Mouse (Mus musculus) midbrain, embryonic 11.5 days (tissue): ENCODE measurements at regions not wholly inside any gene's neighbourhood (a gene's known extent, or its start where the extent isn't known, plus 50 kb on each side); places are given as distances from the start of the nearest gene placed in this dataset.

Experiments used
- ATAC-seq: fragments of 200-750 bp; cut with Nextera tagmentation; 2 replicates; pipeline ENCODE4 v1.8.0; 2017; ENCODE audit warnings: moderate TSS enrichment, moderate library complexity; ENCODE audit not compliant: low FRiP score
- DNase-seq: peaks from one replicate; pipeline ENCODE4 v3.0.0; 2015; ENCODE audit warnings: low spot score; ENCODE audit errors: missing footprints
- H3K27ac ChIP-seq: fragments of 300-500 bp; sonication (generic); 2 replicates; pipeline ENCODE4 v1.5.1; 2014; ENCODE audit warnings: low read depth, low read length
- H3K27me3 ChIP-seq: fragments of 300-500 bp; sonication (generic); 2 replicates; pipeline ENCODE4 v1.6.1; 2014; ENCODE audit warnings: mild to moderate bottlenecking, low read length, moderate library complexity, mixed read lengths; ENCODE audit not compliant: control insufficient read depth, insufficient read depth
- H3K36me3 ChIP-seq: fragments of 300-500 bp; sonication (generic); 2 replicates; pipeline ENCODE4 v1.6.1; 2014; ENCODE audit warnings: mild to moderate bottlenecking, low read length, moderate library complexity, mixed read lengths; ENCODE audit not compliant: control insufficient read depth, insufficient read depth
- H3K4me1 ChIP-seq: fragments of 300-500 bp; sonication (generic); 2 replicates; pipeline ENCODE4 v1.6.1; 2014; ENCODE audit warnings: low read length; ENCODE audit not compliant: control insufficient read depth, insufficient read depth
- H3K4me2 ChIP-seq: fragments of 300-500 bp; sonication (generic); 2 replicates; pipeline ENCODE4 v1.6.1; 2014; ENCODE audit warnings: mild to moderate bottlenecking, moderate library complexity
- H3K4me3 ChIP-seq: fragments of 300-500 bp; sonication (generic); 2 replicates; pipeline ENCODE4 v1.5.1; 2014; ENCODE audit warnings: low read depth, low read length
- H3K9ac ChIP-seq: fragments of 300-500 bp; sonication (generic); 2 replicates; pipeline ENCODE4 v1.6.1; 2014; ENCODE audit warnings: low read length
- H3K9me3 ChIP-seq: fragments of 300-500 bp; sonication (generic); 2 replicates; pipeline ENCODE4 v1.6.1; 2016; ENCODE audit warnings: low read length; ENCODE audit not compliant: control insufficient read depth
- WGBS: fragments of 180-500 bp; shearing (Covaris S2); extraction: QIAGEN DNeasy Blood & Tissue Kit; methylation state at CpG from one replicate; pipeline ENCODE4 v1.1.7; 2014; 5-methylcytosine and 5-hydroxymethylcytosine counted together

DNA sequence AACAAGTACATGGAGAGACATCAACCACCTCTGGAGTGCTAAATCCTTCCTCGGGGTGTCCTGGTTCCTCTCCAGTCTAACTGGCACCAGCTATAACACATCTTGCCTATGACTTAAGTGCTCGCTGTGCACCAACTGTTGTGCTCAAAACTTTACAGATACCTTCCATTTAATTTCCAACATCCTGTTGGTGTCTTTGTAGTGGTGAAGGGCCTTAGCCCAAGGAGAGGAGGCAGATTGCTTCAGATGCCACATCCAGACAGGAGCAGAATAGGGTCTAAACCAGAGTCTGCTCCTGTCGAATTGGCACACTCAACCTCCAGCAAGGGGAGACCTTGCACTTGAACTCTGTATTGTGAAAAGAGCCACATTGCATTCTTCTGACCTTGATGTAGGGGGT, 121.2 kb upstream of the Eef2kmt start:
- no peak overlapping the region for H3K4me3 ChIP-seq
- no peaks in the 10 kb centered on the region for H3K4me1 ChIP-seq
- no peak overlapping the region for H3K27ac ChIP-seq
- H3K36me3 ChIP-seq, result no peaks in the 10 kb centered on the region
- H3K9me3 ChIP-seq, result no peaks in the 10 kb centered on the region
- no peak overlapping the region for H3K4me2 ChIP-seq
- H3K9ac ChIP-seq, result no peak overlapping the region
- H3K27me3 ChIP-seq, result no peaks in the 10 kb centered on the region
- WGBS, result 85% methylated on average over 3 of the region's 3 CpGs
- ATAC-seq, result no peak
- DNase-seq, result peak; percentile 73

DNA sequence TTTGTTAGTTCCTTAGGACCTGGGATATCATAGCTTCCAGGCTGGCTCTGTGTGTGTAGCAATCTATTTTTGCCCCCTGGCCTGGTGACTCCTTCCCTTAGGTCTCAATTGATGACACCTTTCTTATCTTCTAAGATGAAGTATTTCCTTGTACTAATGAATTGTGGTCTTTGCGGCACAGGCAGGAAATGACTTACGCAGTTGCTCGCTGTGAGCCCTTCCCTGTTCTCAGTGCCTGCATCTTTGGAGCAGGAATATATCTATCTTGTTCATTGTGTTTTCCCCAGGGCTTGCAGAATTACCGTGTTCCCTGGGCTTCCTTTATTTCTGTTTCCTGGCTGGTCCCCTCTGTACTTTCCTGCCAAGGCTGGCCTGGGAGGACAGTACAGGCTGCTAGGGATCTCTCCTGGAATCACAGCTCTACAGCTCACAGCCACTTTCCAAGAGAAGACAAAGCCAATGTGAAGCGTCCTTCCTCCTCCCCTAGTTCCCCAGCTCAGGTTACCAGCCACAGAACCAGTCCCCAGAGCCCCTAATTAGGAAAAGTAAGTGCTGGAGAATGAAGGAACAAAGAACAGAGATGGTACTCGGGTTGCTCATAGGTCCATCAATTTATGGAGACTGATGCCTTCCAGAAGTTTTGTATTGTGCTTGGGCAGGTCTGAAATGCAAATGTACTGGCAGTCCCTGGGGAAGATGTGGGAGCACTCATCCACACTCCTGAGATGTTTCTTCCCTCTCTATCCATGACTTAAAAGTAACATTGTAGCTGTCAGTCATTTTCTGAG, 119.2 kb upstream of the Eef2kmt start:
- Histone ChIP-seq H3K27me3 (no peaks in the 10 kb centered on the region), H3K27ac (no peak overlapping the region), H3K4me3 (no peak overlapping the region), H3K36me3 (no peaks in the 10 kb centered on the region), H3K9ac (no peak overlapping the region), H3K4me1 (no peaks in the 10 kb centered on the region), H3K4me2 (no peak overlapping the region), H3K9me3 (no peaks in the 10 kb centered on the region)
- 68% methylated on average over 6 of the region's 6 CpGs for WGBS
- ATAC-seq (no peak), DNase-seq (peak; percentile 71)

DNA sequence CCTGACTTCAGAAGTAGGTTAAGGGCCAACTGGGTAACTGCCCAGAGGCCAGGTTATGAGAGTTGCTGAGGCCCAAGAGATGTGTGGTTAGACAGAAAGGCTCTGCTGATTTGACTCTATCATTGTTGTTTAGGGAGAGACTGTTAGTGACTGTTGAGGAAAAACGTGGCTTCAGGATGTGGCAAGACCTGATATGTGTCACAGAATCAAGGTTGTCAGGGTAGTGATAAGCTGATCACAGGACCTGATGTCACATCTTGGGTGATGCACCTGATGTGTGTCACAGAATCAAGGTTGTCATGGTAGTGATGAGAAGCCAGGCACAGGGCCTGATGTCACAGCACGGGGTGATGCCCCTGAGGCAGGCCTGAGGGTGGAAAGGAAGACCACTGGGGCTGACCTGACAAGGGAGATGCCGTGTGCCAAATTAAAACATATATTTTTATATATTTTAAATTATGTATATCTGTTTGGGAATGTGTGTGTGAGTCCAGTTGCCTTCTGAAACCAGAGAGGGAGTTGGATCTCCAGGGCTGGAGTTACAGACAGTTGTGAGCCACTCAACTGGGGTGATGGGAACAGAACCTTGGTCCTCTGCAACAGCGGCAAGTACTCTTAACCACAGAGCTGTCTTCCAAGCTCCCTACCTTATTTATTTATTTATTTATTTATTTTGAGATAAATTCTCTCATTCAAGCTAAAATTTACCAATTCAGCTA, 115.6 kb upstream of the Eef2kmt start:
- Histone ChIP-seq H3K36me3 (no peaks in the 10 kb centered on the region), H3K4me1 (no peaks in the 10 kb centered on the region), H3K4me2 (no peak overlapping the region), H3K9ac (no peak overlapping the region), H3K27ac (no peak overlapping the region), H3K4me3 (no peak overlapping the region), H3K27me3 (no peaks in the 10 kb centered on the region), H3K9me3 (no peaks in the 10 kb centered on the region)
- no peak for ATAC-seq
- WGBS, result 74% methylated on average over 4 of the region's 4 CpGs
- peak; percentile 64 for DNase-seq

DNA sequence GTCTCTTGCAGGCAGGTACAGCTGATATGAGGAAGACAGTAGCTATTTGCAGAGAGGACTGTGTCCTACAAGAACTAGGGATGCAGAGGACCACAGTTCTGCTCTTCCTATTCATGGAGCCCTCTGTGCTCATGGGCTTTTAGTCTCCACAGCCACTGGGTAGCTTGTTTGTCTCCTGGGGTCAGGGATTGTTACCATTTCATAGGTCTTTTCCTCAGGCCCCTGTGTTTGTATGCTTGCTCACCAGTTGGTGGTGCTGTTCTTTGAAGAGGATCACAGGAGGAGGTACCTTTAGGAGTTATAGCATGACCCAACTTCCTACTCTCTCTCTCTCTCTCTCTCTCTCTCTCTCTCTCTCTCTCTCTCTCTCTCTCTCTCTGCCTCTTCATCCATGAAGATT, 114.7 kb upstream of the Eef2kmt start:
- H3K4me3 ChIP-seq, result no peak overlapping the region
- no peaks in the 10 kb centered on the region for H3K36me3 ChIP-seq
- H3K9ac ChIP-seq, result no peak overlapping the region
- H3K9me3 ChIP-seq, result no peaks in the 10 kb centered on the region
- H3K4me1 ChIP-seq, result no peaks in the 10 kb centered on the region
- H3K4me2 ChIP-seq, result no peak overlapping the region
- DNase-seq (peak; percentile 72), ATAC-seq (no peak)
- H3K27me3 ChIP-seq, result no peaks in the 10 kb centered on the region
- H3K27ac ChIP-seq, result no peak overlapping the region

DNA sequence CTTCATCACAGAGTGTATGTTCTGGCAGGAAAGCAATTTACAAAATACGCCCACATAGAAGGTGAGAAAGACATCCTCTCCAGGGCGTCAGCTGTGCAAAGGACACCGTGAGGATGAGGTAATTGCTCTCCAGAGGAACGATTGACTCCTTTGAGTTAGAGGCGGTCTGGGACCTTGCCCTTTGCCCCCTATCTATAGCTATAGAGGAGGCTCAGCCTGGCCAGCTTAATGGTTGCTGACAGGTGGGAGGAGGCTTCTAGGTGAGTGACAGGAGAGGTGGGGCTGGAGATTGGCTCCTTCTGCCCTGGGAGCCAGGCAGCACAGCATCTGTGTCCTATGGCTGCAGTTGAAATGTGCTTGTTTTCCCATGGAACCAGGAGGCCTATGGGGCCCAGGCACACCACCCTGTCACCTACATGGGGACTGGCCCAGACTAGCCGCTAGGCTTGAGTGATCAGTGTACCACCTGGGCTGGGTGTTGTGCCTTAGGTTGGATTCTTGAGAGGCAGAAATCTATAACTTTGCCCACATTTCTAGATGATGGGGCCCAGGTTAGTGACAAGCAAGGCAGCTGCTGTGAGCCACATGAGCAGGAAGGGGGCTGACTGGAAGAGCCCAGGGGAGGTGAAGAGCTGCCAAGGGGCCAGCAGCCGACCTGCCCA, 113.2 kb upstream of the Eef2kmt start:
- peak; percentile 52; the same call in 1 of the 2 replicates for ATAC-seq
- peak; percentile 88 for DNase-seq
- Histone ChIP-seq H3K9ac (no peak overlapping the region), H3K4me3 (no peak overlapping the region), H3K27me3 (no peaks in the 10 kb centered on the region), H3K4me1 (no peaks in the 10 kb centered on the region), H3K4me2 (no peak overlapping the region), H3K36me3 (no peaks in the 10 kb centered on the region), H3K27ac (no peak overlapping the region), H3K9me3 (no peaks in the 10 kb centered on the region)
- WGBS, result 18% methylated on average over 7 of the region's 7 CpGs

DNA sequence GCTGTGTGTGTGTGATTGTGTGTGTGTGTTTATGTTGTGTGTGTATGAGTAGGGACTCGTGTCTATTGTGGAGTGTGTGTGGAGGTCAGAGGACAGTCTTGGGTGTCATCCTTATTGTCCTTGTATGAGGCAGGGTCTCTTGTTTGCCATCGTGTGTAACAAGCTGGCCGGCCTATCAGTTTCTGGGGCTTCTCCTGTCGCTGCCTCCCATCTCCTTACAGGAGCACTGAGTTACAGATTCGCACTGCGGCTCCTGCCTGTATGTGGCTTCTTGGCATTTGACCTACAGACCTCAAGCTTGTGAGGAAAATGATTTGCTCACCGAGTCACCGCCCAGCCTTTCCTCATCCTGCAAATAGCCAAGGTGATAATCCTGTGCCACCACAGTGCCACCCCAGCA, 112.6 kb upstream of the Eef2kmt start:
- 63% methylated on average over 8 of the region's 8 CpGs for WGBS
- Histone ChIP-seq H3K9me3 (no peaks in the 10 kb centered on the region), H3K27ac (no peak overlapping the region), H3K9ac (no peak overlapping the region), H3K36me3 (no peaks in the 10 kb centered on the region), H3K4me1 (no peaks in the 10 kb centered on the region), H3K4me3 (no peak overlapping the region), H3K27me3 (no peaks in the 10 kb centered on the region), H3K4me2 (no peak overlapping the region)
- ATAC-seq (no peak), DNase-seq (peak; percentile 64)

DNA sequence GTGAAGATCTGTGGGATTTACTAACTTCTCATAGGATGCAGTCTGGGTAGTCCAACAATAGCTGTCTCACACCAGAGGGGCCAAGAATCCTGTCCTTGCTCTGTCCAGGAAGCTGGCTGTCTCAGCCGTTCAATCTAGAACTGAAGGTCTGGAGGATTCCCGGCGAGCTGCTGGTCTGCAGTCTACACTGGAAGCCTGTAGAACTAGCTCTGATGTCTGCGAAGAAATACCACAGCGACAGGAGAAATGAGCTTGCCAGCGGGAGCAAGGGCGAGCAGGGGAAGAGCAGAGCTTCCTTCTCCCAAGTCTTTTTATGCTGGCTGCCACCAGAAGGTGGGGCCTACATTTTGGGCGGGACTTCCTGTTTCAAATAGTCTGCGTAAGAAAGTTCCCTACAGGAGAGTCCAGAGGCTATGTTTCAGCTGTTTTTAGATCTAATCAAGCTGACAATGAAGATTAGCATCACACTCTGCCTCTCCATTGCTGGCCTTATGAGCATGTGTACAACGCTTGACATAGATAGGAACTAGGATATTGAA, 111.9 kb upstream of the Eef2kmt start:
- Histone ChIP-seq H3K27me3 (no peaks in the 10 kb centered on the region), H3K9me3 (no peaks in the 10 kb centered on the region), H3K9ac (no peak overlapping the region), H3K27ac (no peak overlapping the region), H3K4me3 (no peak overlapping the region), H3K4me2 (no peak overlapping the region), H3K36me3 (no peaks in the 10 kb centered on the region), H3K4me1 (no peaks in the 10 kb centered on the region)
- DNase-seq (no peak), ATAC-seq (no peak)
- 84% methylated on average over 10 of the region's 10 CpGs for WGBS

DNA sequence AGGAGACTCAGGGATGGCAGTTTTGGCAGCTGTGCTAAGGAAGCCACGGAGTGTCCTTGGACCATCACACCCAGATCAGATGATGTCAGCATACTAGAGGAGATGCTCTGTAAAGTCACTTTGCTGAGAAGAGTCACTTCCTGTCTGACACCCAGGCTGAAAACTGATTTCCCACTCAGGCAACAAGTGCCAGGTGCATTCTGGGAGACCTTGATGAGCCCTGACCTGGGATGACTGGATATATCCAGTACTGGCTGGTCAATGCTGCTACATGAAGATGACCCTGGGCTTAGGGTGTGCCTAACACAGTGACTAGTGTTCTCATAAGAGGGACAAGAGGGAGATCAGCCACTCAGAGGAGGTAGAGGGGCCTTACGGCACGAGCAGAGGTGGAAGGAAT, 110.2 kb upstream of the Eef2kmt start:
- Histone ChIP-seq H3K4me2 (no peak overlapping the region), H3K9me3 (no peaks in the 10 kb centered on the region), H3K9ac (no peak overlapping the region), H3K27ac (no peak overlapping the region), H3K36me3 (no peaks in the 10 kb centered on the region), H3K27me3 (no peaks in the 10 kb centered on the region), H3K4me3 (no peak overlapping the region), H3K4me1 (no peaks in the 10 kb centered on the region)
- DNase-seq (no peak), ATAC-seq (no peak)
- WGBS, result 77% methylated on average over 3 of the region's 3 CpGs
